Mouse (Mus musculus) cerebellum, adult 9-10 months (tissue): Measurements from ENCODE around the gene Dis3l2.

Experiments used
- DNase-seq: peaks from one replicate; pipeline ENCODE4 v3.0.0; 2022

Dis3l2 gene

DNA sequence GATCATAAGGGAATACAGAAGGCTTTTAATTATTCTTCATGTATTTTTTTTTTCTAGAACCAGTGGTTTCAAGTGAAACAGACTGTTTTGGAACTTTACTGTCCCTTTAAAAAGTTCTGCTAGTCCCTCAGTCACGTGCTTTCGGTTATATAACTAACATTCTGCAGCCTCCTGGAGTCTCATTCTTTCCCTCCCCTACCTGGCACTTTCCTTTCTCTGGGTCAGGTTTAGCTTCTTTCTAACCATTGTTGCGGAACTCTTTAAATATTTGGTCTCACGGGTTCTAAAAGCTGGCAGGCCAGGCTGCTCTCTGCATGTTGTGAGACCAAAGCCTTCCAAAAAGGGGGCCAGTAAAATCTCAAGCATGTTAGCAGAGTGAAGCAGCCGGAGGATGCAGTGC lies 222.2 kb downstream of the Dis3l2 start:
- no peak for DNase-seq

DNA sequence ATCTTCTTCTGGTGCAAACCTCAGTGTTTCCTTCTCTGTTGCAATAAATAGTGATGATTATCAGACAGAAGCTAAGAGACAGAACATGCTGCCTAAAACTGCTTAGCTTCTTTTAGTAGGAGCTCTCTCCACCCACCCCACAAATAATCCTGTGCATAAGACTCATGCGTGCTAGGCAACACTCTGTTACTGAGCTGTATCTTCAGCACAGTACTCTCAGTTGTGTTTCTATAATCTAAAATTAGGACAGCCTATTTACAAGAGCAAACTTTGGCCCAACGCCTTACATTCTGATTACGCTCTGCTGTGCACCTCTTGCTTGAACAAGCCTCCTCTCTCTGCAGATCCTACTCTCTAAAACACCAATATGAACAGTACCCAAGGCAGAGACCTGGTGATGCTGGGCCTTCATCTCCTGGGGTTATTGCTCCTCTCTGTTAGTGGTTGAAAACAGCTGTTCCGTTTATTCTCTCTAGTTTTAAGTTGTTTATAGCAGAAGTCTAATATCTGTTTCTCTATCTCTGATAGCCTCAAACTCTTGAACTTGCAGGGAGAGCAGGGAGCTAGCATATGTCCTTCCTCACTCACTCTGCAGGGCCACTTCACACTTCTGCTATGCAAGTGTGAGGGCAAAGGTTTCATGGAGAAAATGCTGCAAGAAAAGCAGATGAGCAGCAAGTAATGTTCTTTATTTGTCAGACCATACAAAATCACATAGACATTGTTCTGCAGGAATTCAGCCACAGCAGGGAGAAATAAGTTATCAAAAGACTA lies 228.2 kb downstream of the Dis3l2 start:
- DNase-seq, result no peak

- DNase-seq, result no peak
Observed at GRCm38 (mm10) chr1:86932810-86933209, 229.2 kb downstream of the Dis3l2 start.

- no peak for DNase-seq
Observed at GRCm38 (mm10) chr1:86933656-86934055, 230.0 kb downstream of the Dis3l2 start.

DNA sequence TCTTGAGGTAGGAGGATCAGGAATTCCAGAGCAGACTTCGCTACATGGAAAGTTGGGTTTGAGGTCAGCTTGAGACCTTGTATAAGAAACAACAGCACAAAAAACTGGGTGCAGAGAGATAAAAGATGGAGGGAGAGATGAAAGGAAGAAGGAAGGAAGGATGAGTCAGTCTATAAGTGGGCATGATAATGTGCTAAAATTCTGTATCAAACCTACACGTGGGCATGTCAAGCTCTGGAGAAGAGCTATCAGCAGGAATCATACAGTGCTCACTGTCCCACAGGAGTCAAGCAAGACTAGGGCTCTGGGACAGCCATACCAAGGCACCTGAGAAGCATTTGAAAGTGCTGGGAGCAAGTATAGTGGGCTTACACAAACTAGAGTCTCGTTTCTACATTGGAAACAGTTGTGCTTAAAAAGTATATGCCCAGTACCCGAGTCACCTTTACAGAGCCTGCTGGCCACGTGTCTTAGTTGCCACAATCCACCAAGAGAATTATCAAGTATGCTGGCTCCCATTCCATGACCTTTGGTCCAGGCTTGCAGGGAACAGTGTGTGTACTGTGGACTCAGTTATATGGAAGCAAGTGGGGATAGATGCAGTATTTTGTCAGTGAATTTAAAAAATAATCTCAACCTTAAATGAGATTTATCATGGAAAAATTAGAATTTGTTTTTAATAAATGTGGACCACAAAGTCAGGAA lies 248.0 kb downstream of the Dis3l2 start:
- DNase-seq, result no peak

DNA sequence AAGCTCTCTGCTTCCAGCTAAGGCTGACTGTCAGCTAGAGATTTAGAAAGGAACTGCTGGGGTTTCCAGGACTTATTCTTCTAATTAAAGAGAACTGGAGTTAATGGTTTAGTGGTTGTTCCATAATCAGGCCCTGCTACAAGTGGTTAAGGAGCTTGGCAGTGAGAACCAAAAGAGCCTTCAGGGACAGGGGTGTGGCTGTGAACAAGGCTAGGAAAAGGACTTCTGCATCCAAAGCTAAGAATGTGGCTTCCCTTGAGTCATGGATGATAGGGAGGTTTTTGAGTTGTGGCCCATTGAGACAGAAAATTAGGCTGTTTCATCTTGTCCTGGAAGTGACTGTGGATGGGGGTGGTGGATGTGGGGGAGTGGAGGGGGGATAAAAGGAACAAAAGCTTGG lies 252.2 kb downstream of the Dis3l2 start:
- DNase-seq, result no peak

DNA sequence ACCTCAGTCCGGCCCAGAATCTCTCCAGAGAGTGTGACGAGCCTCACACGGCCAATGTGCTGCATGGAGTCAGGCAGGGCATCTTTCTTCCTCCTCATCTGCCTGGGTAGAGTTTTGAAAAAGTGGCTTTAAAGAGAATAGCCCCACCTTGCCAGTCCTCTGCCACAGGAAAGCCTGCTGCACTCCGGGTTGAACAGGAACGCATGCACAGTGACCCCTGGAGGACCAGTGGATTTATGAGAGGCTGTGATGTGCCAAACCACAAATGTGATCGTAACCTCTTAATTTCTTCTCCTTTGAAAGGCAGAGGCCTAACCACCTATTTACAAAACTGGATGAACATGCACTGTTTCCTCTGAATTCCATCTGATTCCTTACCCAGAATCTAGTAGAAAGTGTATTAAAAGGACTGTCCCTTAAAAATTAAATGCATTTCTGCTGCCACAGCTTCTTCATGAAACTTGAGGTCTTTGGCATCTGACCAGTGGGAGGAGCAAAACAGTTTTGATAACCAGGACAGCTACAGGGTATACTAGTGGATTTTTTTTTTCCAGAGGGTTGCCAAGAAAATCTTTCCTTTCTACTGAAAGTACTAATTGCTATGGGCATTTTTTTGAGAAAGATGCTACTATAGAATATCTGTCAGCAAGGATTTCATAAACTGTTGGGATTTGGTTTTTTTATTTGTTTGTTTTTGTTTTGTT lies 264.8 kb downstream of the Dis3l2 start:
- peak; percentile 11 for DNase-seq

- DNase-seq, result peak; percentile 18
Observed at GRCm38 (mm10) chr1:86969173-86969725, 265.6 kb downstream of the Dis3l2 start.

GRCm38 (mm10) chr1:86972693-86973092 lies 269.1 kb downstream of the Dis3l2 start:
- DNase-seq, result no peak

DNA sequence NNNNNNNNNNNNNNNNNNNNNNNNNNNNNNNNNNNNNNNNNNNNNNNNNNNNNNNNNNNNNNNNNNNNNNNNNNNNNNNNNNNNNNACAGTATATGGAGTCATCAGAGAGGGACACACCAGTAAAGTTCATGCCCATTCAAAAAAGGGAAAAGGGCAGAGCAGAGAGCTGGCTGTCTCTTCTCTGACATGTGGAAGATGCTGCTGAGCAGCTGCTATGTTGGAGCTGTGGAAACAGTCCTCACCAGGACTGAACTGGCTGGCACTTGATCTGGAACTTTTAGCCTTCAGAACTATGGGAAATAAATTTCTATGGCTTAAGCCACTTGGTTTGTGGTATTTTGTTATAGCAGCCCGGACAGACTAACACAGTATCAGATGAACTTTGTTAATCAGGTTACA lies 273.4 kb downstream of the Dis3l2 start:
- DNase-seq, result no peak

DNA sequence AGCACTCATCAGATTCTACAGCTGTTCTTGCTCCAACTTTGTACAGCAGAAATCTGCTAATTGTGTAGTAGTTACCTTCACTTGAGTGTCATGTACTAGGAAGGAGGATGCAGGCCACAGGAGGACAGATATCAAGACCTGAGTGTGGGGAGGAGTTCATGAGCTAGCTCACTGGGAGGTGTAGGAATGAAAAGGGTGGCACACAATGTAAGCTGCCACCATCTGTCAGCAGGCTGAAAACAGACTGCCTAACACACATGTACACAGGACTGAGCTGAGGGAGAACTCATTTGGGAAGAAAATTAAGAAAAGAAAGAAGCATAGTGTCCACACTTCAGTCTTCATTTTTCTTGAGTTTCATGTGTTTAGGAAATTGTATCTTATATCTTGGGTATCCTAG lies 282.8 kb downstream of the Dis3l2 start:
- DNase-seq, result no peak

DNA sequence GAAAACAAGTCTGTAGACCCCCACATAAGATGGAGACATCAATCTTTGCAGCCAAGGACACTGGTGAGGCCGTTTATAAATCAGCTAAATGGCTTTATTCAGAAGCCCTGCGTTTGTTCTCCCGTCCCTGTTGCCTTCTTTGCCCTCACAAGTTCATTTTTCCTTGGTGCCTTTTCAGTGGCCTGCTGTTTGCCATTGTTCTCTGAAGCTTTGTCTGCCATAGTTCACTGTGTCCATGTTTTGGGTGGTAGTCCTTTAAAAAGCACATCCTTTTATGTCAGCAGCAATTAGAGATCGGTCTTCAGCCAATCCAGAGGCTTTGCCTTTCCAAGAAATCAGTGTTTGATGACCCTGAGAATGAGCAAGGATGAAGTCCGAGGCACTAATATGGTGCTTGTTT lies 289.2 kb downstream of the Dis3l2 start:
- DNase-seq, result no peak

- DNase-seq, result peak; percentile 29
Observed at GRCm38 (mm10) chr1:86994023-86994422, 290.4 kb downstream of the Dis3l2 start.

DNA sequence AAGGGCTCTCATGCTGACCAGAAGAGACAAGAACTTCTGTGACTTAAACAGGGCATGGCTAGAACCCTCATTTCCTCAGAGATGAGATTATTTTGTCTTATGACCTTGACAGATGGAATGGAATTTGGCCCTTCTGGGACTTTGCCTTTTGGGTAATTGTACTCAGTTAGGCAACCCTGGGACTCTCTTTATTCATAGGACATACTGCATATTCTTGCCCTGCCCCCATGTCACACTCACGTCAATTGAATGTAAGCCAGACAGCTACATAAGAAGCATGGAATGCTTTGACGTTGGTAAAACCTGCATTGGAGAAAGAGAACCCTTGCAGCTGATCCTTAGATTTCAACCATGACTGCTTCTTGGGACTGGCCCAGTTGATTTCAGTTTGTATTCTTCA lies 294.4 kb downstream of the Dis3l2 start:
- DNase-seq, result no peak

- no peak for DNase-seq
Observed at GRCm38 (mm10) chr1:87001365-87001764, 297.8 kb downstream of the Dis3l2 start.

- DNase-seq, result no peak
Observed at GRCm38 (mm10) chr1:87002545-87003168, 299.0 kb downstream of the Dis3l2 start.

- no peak for DNase-seq
Observed at GRCm38 (mm10) chr1:87003169-87003552, 299.6 kb downstream of the Dis3l2 start.

GRCm38 (mm10) chr1:87006425-87006824 lies 302.8 kb downstream of the Dis3l2 start:
- DNase-seq, result no peak

DNA sequence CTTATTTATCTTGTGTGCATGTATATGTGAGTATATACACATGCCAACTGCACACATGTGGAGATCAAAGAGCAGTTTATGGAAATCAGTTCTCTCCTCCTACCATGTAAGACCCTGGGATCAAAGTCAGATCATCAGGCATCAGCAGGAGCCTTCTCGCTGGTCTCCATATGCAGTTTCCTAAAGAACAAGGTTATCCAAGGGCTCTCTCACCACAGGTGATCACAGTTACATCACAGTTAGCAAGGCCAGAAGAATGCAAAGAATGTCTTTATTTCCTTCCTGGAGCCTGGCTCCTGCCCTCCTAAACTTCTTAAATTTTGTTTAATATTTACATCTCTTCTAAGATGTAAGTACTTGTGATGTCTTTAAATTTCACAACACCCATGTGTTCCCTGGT lies 304.6 kb downstream of the Dis3l2 start:
- DNase-seq, result no peak

DNA sequence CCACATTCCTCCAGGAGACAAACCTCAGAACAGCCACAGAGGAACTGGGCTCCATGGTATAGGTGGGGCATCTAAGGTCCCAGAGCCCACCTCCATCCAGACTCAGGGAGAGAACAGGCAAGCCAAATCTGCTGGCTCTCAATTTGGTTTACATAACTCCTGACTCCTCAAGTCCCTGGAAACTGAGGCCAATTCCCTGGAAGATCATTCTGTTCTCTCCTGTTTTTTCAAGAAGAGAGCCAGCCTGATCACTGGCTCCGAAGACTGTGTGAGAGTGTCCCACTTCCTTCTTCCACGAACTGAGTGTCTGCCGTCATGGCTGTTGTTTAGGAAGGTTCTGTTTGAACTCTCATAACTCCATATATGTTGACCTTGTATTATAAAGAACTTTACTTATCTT lies 305.5 kb downstream of the Dis3l2 start:
- DNase-seq, result no peak

DNA sequence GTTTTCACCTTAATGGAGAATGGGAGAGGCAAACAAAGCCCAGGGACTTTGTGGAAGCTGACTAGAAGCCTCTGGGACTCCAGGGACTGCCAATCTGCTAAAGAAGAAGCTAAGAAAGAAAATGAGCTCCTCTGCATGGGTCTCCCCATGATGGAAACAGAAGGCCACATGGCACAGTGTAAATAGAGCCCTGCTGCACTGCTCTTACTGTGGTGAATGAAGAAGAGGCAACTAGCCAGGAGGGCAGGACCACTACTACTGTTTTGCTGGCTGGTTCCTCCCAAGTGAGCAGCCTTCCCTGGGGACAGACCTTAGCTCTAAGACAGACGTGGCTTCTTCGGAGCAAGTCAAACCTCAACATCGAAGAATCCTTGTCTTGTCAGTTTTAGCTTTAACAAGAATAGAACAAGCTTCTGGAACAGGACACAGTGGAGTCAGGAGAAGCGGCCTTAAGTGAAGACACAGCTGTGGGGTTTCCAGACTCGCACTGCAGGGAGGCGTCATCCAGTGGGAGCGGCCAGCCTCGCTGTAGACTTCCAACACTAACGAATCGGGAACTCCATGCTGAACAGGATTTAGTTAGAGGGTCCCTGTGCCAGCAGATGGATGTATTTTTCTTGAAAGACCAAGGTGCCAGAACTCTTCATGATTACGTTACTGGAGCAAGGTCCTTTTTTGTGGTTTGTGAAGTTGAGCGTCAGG lies 307.2 kb downstream of the Dis3l2 start:
- no peak for DNase-seq

DNA sequence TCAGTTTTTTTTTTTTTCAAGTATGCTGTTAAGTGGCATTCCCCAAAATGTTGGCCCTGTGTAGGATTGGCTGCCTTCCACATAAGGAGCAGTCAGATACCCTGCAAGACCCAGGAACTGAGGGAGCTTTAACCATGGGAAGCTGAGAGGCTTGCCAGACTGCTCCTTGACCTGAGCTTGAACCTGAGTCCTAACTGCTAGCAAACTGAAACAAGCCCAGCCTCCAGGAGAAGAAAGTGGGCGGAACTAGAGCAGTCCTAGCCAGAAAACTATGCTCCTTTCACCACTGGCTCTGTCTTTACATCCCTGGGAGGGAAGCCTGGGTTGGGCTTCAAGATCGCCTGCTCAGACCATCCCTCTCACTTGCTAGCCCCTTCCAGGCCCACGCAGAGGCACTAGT lies 308.1 kb downstream of the Dis3l2 start:
- DNase-seq, result no peak

DNA sequence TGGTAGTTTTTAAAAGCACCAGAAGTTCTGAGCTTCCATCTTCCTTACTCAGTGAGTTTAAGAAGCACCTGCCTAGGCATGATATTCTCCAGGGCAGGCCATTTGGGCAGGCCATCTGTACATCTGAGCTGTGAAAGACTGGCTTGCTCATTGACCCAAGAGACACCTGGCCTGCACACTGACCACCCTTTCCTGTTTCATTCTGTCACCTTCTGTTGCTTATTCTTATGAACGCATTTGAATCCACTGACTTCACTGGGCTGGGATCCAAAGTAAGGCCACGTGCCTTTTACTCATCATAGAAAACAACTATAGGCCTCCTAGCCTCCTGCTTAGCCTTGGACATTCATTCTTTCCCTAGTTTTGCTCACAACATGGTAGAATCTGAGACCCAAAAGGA lies 309.0 kb downstream of the Dis3l2 start:
- DNase-seq, result peak; percentile 94
